Comparison of ENCODE assay signal across 19 mouse cellular contexts in genomic region chr12:15918291-15918690, GRCm38 (mm10).
"Had no signal": no experiment of that assay in that cellular context is flagged by ENCODE, and none has a peak within 500 bp of the region (broad histone marks: within the 10 kb centered on the region; RNA-seq: fewer than 3 reads in every experiment).

No protein-coding gene starts in this region.

- ATAC-seq: intestine, embryonic 15.5 days; liver, postnatal 0 days had no signal

- H3K4me1 ChIP-seq: intestine, embryonic 15.5 days; limb, embryonic 15.5 days; lung, embryonic 15.5 days had no signal

- H3K27ac ChIP-seq: intestine, embryonic 15.5 days; left cerebral cortex, adult 2 months; limb, embryonic 15.5 days; liver, embryonic 14.5 days; lung, embryonic 15.5 days had no signal

- H3K9ac ChIP-seq: intestine, embryonic 15.5 days; limb, embryonic 15.5 days; liver, embryonic 14.5 days; liver, postnatal 0 days; lung, embryonic 15.5 days had no signal

- H3K4me3 ChIP-seq: intestine, embryonic 15.5 days; left cerebral cortex, adult 2 months; limb, embryonic 15.5 days; lung, embryonic 15.5 days had no signal

- H3K9me3 ChIP-seq: intestine, embryonic 15.5 days; limb, embryonic 15.5 days; lung, embryonic 15.5 days had no signal

- H3K36me3 ChIP-seq: intestine, embryonic 15.5 days; limb, embryonic 15.5 days; lung, embryonic 15.5 days had no signal

- DNase-seq: kidney, adult 18-20 months; kidney, postnatal 10 days; kidney, postnatal 36 days; layer of hippocampus, postnatal 36 days; left cerebral cortex, postnatal 4 days; liver, postnatal 0 days; lung, postnatal 10 days; lung, postnatal 4 days; midbrain, embryonic 14.5 days; thymus, adult 18-20 months; thymus, postnatal 14 days; thymus, postnatal 4 days had no signal

- H3K4me2 ChIP-seq: intestine, embryonic 15.5 days; limb, embryonic 15.5 days; liver, embryonic 11.5 days; lung, embryonic 15.5 days; midbrain, embryonic 11.5 days had no signal

- H3K27me3 ChIP-seq: intestine, embryonic 15.5 days; limb, embryonic 15.5 days; lung, embryonic 15.5 days had no signal
